Mouse (Mus musculus) stomach, embryonic 16.5 days (tissue): ENCODE results near the gene Ly6g6e. TPM values are rescaled to one million over a fixed set of nuclear protein-coding genes. Genes with fewer than 3 reads are reported as not detected.
A peak's percentile ranks its signal among the peaks of the same experiment; 100 is the strongest.
"Not testable (repeated sequence)": the region's sequence is repeated elsewhere in the genome, so short reads cannot be mapped to it uniquely, and the experiment has no call there.

Source experiments
- ATAC-seq: fragments of 200-750 bp; cut with Nextera tagmentation; 2 replicates; pipeline ENCODE4 v1.8.0; 2017; ENCODE audit warnings: moderate number of reproducible peaks, moderate TSS enrichment; ENCODE audit not compliant: insufficient read depth, low FRiP score
- H3K27ac ChIP-seq: fragments of 300-500 bp; sonication (generic); 2 replicates; pipeline ENCODE4 v1.5.1; 2014; ENCODE audit warnings: low read length
- H3K27me3 ChIP-seq: fragments of 300-500 bp; sonication (generic); 2 replicates; pipeline ENCODE4 v1.6.1; 2014; ENCODE audit warnings: low read length, control low read depth, mixed read lengths; ENCODE audit not compliant: control insufficient read depth, insufficient read depth
- H3K36me3 ChIP-seq: fragments of 300-500 bp; sonication (generic); 2 replicates; pipeline ENCODE4 v1.6.1; 2014; ENCODE audit warnings: low read length; ENCODE audit not compliant: control insufficient read depth, insufficient read depth
- H3K4me1 ChIP-seq: fragments of 300-500 bp; sonication (generic); 2 replicates; pipeline ENCODE4 v1.6.1; 2014; ENCODE audit warnings: low read length, control low read depth, mixed read lengths; ENCODE audit not compliant: control insufficient read depth, insufficient read depth
- H3K4me2 ChIP-seq: fragments of 300-500 bp; sonication (generic); 2 replicates; pipeline ENCODE4 v1.6.1; 2014; ENCODE audit warnings: low read depth, low read length, mixed read lengths
- H3K4me3 ChIP-seq: fragments of 300-500 bp; sonication (generic); replicated peaks from 2 replicates; pipeline ENCODE4 v1.5.1; 2014; ENCODE audit warnings: mild to moderate bottlenecking, low read length
- H3K9ac ChIP-seq: fragments of 300-500 bp; sonication (generic); 2 replicates; pipeline ENCODE4 v1.6.1; 2014; ENCODE audit warnings: low read length
- H3K9me3 ChIP-seq: fragments of 300-500 bp; sonication (generic); replicated peaks from 2 replicates; pipeline ENCODE4 v1.6.1; 2016; ENCODE audit warnings: low read length, control low read depth; ENCODE audit not compliant: control insufficient read depth
- WGBS: fragments of 180-500 bp; shearing (Covaris S2); extraction: QIAGEN DNeasy Blood & Tissue Kit; methylation state at CpG from one replicate; pipeline ENCODE4 v1.1.7; 2014; 5-methylcytosine and 5-hydroxymethylcytosine counted together
- polyA plus RNA-seq: library from polyadenylated mRNA; unstranded; fragments of >200 nt; fragmentation: Nextera tagmentation; extraction: Ambion mirVana; gene quantifications from 2 replicates; pipeline ENCODE4 v1.2.1, GENCODE M21; 2015

Ly6g6e gene
- 32.3 and 49.2 TPM in 2 replicates for polyA plus RNA-seq

GRCm38 (mm10) chr17:35076507-35077176 is at the start of gene Ly6g6e:
Gene Ly6g6e, plus strand, starts transcription at chr17:35076902.
- H3K9me3 ChIP-seq, result no peaks in the 10 kb centered on the region
- no peaks in the 10 kb centered on the region for H3K36me3 ChIP-seq
- WGBS, result 30% methylated on average over 10 of the region's 10 CpGs
- peaks cover 10% of the 10 kb centered on the region for H3K4me1 ChIP-seq
- H3K27ac ChIP-seq, result peak within 1 kb of the TSS; percentile 60
- peak within 1 kb of the TSS; percentile 39 for H3K4me3 ChIP-seq
- H3K9ac ChIP-seq, result peak within 1 kb of the TSS; percentile 69
- 0 out of 2 replicates have a peak, but pooled peaks have one; percentile 16 for ATAC-seq
- peak within 1 kb of the TSS; percentile 40 for H3K4me2 ChIP-seq
- no peaks in the 10 kb centered on the region for H3K27me3 ChIP-seq

- Histone ChIP-seq H3K9ac (peak within 1 kb of the TSS; percentile 56), H3K4me3 (peak within 1 kb of the TSS; percentile 28), H3K27me3 (no peaks in the 10 kb centered on the region), H3K36me3 (no peaks in the 10 kb centered on the region), H3K4me1 (peaks cover 28% of the 10 kb centered on the region), H3K9me3 (no peaks in the 10 kb centered on the region), H3K4me2 (peak within 1 kb of the TSS; percentile 38), H3K27ac (peak within 1 kb of the TSS; percentile 84)
- 45% methylated on average over 13 of the region's 13 CpGs for WGBS
- peak; percentile 59; the same call in 1 of the 2 replicates for ATAC-seq
Measured at GRCm38 (mm10) chr17:35027277-35028068, 49.2 kb upstream of the Ly6g6e start, which contains the start of gene Sapcd1. Gene Sapcd1, minus strand, starts transcription at chr17:35028016.

- Histone ChIP-seq H3K4me1 (peaks cover 28% of the 10 kb centered on the region), H3K4me3 (no peak overlapping the region), H3K9ac (no peak overlapping the region), H3K9me3 (no peaks in the 10 kb centered on the region), H3K36me3 (no peaks in the 10 kb centered on the region), H3K27ac (no peak overlapping the region), H3K27me3 (no peaks in the 10 kb centered on the region), H3K4me2 (no peak overlapping the region)
- WGBS, result 71% methylated on average over 2 of the region's 2 CpGs
- ATAC-seq, result no peak
Measured at GRCm38 (mm10) chr17:35028315-35028714, 48.4 kb upstream of the Ly6g6e start.

GRCm38 (mm10) chr17:35029691-35030532 is 46.8 kb upstream of the Ly6g6e start:
- Histone ChIP-seq H3K9ac (no peak overlapping the region; the same call in 1 of the 2 replicates), H3K9me3 (no peaks in the 10 kb centered on the region), H3K27me3 (no peaks in the 10 kb centered on the region), H3K4me1 (peaks cover 24% of the 10 kb centered on the region), H3K27ac (no peak overlapping the region), H3K36me3 (no peaks in the 10 kb centered on the region), H3K4me3 (no peak overlapping the region), H3K4me2 (no peak overlapping the region)
- no peak for ATAC-seq
- 37% methylated on average over 19 of the region's 19 CpGs for WGBS

- Histone ChIP-seq H3K9me3 (no peaks in the 10 kb centered on the region), H3K9ac (no peak overlapping the region), H3K27ac (no peak overlapping the region), H3K4me2 (no peak overlapping the region), H3K27me3 (no peaks in the 10 kb centered on the region), H3K4me1 (peaks cover 18% of the 10 kb centered on the region), H3K36me3 (no peaks in the 10 kb centered on the region), H3K4me3 (no peak overlapping the region)
- WGBS, result 84% methylated on average over 11 of the region's 11 CpGs
- ATAC-seq, result no peak
Measured at GRCm38 (mm10) chr17:35031272-35031671, 45.4 kb upstream of the Ly6g6e start.

- Histone ChIP-seq H3K9me3 (no peaks in the 10 kb centered on the region), H3K4me2 (no peak overlapping the region), H3K36me3 (no peaks in the 10 kb centered on the region), H3K27me3 (no peaks in the 10 kb centered on the region), H3K27ac (no peak overlapping the region), H3K9ac (no peak overlapping the region), H3K4me3 (no peak overlapping the region), H3K4me1 (peaks cover 14% of the 10 kb centered on the region)
- ATAC-seq, result no peak
- WGBS, result 79% methylated on average over 7 of the region's 7 CpGs
Measured at GRCm38 (mm10) chr17:35031880-35032279, 44.8 kb upstream of the Ly6g6e start.

GRCm38 (mm10) chr17:35032323-35032870 is 44.3 kb upstream of the Ly6g6e start:
- ATAC-seq, result no peak

GRCm38 (mm10) chr17:35033703-35034102 is 43.0 kb upstream of the Ly6g6e start:
- not testable (repeated sequence) for H3K9me3 ChIP-seq, ATAC-seq, H3K4me3 ChIP-seq, H3K4me1 ChIP-seq, H3K36me3 ChIP-seq, H3K9ac ChIP-seq, H3K4me2 ChIP-seq, H3K27ac ChIP-seq, H3K27me3 ChIP-seq
- 56% methylated on average over 1 of the region's 1 CpGs for WGBS

More at GRCm38 (mm10) chr17:35032323-35032870, 44.3 kb upstream of the Ly6g6e start:
- WGBS, result 67% methylated on average over 8 of the region's 8 CpGs
- no peaks in the 10 kb centered on the region for H3K27me3 ChIP-seq
- peaks cover 10% of the 10 kb centered on the region for H3K4me1 ChIP-seq
- no peak overlapping the region for H3K4me3 ChIP-seq
- no peak overlapping the region for H3K4me2 ChIP-seq
- no peak overlapping the region for H3K9ac ChIP-seq
- H3K9me3 ChIP-seq, result no peaks in the 10 kb centered on the region
- no peak overlapping the region for H3K27ac ChIP-seq
- no peaks in the 10 kb centered on the region for H3K36me3 ChIP-seq
